Mouse (Mus musculus) kidney, postnatal 36 days (tissue): ENCODE measurements around the gene Catsperd.
"Not testable (repeated sequence)": the region's sequence is repeated elsewhere in the genome, so short reads cannot be mapped to it uniquely, and the experiment has no call there.

ENCODE experiments used
- DNase-seq, 2 experiments: peaks; one replicate each; pipeline ENCODE4 v3.0.0; 2021 to 2022; ENCODE audit warnings: mixed read lengths in 2 of 2

Gene Catsperd

GRCm38 (mm10) chr17:56613236-56613844 lies 14.6 kb upstream of the Catsperd start, which contains the start of gene Rpl36:
Rpl36 (plus strand) TSS chr17:56613416.
- DNase-seq: peak; percentile 96 to 98

GRCm38 (mm10) chr17:56613893-56614292 lies 14.1 kb upstream of the Catsperd start:
- peak in 1 of 2 experiments; percentile 34 for DNase-seq

GRCm38 (mm10) chr17:56614391-56615135 lies 13.4 kb upstream of the Catsperd start:
- peak in 1 of 2 experiments; percentile 54 for DNase-seq

GRCm38 (mm10) chr17:56615136-56615784 lies 12.7 kb upstream of the Catsperd start:
- DNase-seq: no peak

- DNase-seq: no peak
Measured at GRCm38 (mm10) chr17:56615792-56616191, 12.2 kb upstream of the Catsperd start.

GRCm38 (mm10) chr17:56616725-56617124 lies 11.2 kb upstream of the Catsperd start:
- no peak for DNase-seq

- no peak for DNase-seq
Measured at GRCm38 (mm10) chr17:56617628-56618027, 10.3 kb upstream of the Catsperd start.

GRCm38 (mm10) chr17:56625495-56625894 lies 2.4 kb upstream of the Catsperd start:
- no peak for DNase-seq

- DNase-seq: no peak
Measured at GRCm38 (mm10) chr17:56626260-56626659, 1.7 kb upstream of the Catsperd start.

- DNase-seq: peak; percentile 98 to 99
Measured at GRCm38 (mm10) chr17:56626754-56627470, 1.0 kb upstream of the Catsperd start, which contains the start of gene Lonp1. Lonp1 (minus strand) TSS chr17:56626887.

- DNase-seq: not testable (repeated sequence)
Measured at GRCm38 (mm10) chr17:56629800-56630781, 2.1 kb downstream of the Catsperd start.

- no peak for DNase-seq
Measured at GRCm38 (mm10) chr17:56631807-56632206, 3.9 kb downstream of the Catsperd start.

GRCm38 (mm10) chr17:56634023-56634422 lies 6.1 kb downstream of the Catsperd start:
- no peak for DNase-seq

GRCm38 (mm10) chr17:56643237-56643636 lies 15.3 kb downstream of the Catsperd start:
- no peak for DNase-seq

- no peak for DNase-seq
Measured at GRCm38 (mm10) chr17:56647546-56647945, 19.6 kb downstream of the Catsperd start.

- peak; percentile 50 to 56 for DNase-seq
Measured at GRCm38 (mm10) chr17:56651801-56652200, 23.9 kb downstream of the Catsperd start.

- no peak for DNase-seq
Measured at GRCm38 (mm10) chr17:56654771-56655170, 26.8 kb downstream of the Catsperd start.

GRCm38 (mm10) chr17:56655311-56655710 lies 27.4 kb downstream of the Catsperd start:
- DNase-seq: no peak

- DNase-seq: no peak
Measured at GRCm38 (mm10) chr17:56656171-56656570, 28.2 kb downstream of the Catsperd start.

- DNase-seq: no peak
Measured at GRCm38 (mm10) chr17:56663659-56664058, 35.7 kb downstream of the Catsperd start.

- no peak for DNase-seq
Measured at GRCm38 (mm10) chr17:56664333-56664732, 36.4 kb downstream of the Catsperd start.

- DNase-seq: no peak
Measured at GRCm38 (mm10) chr17:56666384-56666783, 38.4 kb downstream of the Catsperd start.
